Mouse (Mus musculus) adipocyte (in vitro differentiated cells): ENCODE results near the gene Lsr.

Experiments
- DNase-seq: peaks from one replicate; pipeline ENCODE4 v3.0.0-alpha.2; 2016; ENCODE audit warnings: low spot score

Gene Lsr

DNA sequence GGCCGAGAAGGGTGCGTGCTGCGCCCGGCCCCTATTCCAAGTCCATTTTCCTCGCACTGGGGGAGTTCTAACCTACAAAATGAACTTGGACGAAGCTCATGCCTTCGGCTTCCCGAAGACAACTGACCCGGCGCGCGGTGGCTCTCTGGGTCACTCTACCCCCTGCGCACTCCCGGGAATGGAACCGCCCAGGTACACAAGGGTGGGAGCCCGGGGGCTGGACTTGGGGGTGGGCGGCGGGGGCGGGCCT is at the start of gene Lsr:
TSS of gene Lsr (minus strand) at position 214 of the 250 bp plus-strand sequence.
- DNase-seq: no peak

DNA sequence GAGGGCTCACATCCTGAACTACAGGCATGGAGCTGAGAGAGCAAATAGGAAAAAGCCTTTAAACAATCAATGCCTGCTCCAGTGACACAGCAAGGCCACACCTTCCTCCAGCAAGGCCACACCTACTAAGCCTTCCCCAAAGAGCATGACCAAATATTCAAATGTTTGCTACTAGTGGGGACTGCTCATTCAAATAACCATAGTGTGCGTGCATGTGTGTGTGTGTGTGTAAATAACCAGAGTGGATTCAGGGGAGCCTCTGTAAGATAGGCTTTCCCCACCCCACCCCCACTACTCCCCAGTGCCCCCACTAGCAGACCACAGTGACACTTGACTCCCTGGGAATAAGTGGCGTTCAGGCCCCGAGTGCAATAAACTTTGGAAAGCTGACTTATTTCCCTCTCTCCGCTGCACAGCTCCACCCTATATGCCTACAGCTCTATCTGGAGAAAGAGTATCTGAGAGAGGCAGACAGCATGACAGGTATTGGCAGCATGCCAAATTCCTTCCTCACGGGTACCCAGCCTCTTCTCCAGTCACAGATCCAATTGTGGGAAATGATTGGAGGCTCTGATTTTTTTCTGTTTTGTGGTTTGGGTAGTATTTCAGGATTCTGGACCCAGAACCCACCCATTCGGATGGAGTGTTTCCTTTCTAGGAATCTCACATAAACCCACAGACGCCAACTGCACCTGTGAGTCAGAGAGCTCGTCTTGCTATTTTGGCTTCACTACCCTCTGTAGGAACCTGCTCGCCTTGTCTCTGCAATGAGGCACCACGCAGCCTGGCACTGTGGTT is 44.0 kb upstream of the Lsr start:
- DNase-seq: no peak

DNA sequence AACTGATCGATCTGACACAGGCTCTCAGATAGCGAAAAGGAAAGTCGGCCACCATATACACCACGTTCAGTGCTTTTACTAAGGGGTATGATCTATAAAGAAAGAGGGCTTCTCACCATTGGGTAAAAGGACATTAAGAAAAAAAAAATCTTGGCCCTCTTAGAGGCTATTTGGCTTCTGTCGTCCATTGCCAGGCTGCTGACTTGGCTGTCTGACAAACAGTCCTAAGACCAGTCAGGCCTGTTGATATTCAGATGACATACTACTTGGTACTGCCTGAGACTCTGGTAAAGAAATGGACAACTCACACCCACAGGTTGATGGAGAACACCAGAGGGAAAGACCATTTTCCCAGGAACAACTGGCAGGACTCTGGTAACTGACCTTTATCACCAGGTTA is 39.7 kb upstream of the Lsr start:
- DNase-seq: peak; percentile 66

DNA sequence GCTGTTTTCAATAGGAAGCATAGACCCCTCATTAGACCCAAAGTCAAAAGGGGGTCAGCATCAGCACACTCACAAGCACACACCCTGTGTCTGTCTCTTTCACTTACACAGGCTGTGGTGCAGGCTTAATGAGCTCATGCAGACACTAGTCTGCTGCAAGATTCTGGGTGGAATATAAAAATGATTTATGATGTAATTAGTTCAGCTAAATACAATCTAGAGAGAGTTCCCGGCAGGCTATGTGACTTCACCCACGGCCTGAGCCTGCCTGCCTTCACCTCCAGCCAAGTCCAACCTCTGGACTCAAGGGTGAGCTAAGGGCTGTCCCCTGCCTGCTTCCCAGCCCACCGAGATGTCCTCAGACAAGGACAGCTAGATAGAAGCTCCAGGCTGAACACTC is 35.6 kb upstream of the Lsr start:
- no peak for DNase-seq

DNA sequence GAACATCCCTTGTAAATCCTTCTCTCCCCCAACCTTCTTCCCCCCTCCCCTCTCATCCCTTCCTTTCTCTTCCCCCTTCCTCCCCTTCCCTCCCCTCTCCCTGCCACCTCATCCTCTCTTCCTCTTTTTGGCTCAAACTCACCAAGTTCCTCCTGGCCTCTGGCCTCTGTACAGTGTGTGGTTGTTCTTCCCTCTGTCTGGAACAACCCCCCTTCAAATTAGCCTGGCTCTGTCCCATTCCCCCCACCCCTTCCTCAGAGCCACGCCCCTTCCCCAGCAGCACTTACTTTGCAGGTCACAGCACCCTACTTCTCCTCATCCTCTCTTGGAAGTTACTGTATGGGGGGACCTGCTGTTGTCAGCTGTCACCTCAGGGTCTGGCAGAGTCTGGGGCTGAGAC is 34.9 kb upstream of the Lsr start:
- no peak for DNase-seq

DNA sequence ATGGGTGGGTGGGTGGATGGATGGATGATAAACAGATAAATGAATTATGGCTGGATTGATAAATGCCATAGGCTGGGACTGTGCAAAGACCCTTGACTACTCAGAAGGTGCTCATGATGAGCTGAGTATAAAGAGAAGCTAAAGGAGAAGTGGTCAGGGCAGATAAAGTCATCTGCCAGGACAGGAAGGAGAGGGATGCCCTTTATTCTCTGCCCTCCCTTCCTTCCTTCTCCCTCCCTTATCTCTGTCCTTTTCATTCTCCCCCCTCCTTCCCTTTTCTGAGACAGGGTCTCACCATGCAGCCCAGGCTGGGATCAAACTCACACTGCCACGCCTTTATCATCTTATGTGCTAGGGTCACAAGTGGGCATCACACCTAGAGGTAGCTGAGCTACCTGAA is 34.5 kb upstream of the Lsr start:
- no peak for DNase-seq

DNA sequence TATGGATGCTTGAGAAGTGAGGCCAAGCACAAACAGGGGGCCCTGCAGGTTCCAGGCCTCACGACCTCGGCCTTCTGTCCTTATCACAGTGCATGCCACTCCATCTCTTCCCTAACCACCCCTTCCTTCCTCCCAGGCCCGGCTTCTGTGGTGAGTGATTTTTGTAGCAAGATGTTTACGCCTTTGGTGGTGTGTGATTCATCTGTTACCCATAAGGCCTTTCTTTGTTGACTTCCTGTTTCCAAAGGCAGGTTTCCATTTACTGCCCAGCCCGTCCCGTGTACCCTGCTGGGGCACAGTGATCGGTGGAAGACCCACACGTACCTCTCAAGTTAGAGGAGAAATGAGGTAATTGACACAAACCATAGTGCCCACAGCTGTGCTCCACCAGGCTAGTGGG is 29.4 kb upstream of the Lsr start:
- no peak for DNase-seq

DNA sequence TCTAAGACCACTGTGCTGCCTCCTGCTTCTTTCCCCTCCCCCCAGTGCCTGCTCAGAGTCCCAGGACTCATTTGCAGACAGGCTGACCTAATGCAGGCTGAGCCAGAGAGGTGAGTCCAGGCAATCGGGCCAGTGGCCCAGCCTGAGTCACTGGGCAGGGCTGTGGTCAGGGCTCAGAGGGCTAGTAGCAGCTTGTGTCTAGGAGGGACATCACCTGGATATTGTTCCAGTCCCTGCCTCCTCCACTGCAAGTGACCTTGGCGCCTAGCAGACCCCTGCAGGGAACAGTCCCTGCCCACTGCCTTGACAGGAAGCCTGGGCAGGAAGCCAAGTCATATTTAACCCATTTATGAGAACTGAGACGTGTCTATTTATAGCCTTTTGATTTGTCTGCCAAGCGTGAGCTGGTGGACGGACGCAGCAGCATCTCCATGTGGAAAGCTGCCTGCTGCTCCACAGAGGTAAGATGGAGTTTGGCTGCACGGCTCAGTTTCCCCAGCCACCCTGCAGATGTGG is 27.3 kb upstream of the Lsr start:
- DNase-seq: peak; percentile 39

DNA sequence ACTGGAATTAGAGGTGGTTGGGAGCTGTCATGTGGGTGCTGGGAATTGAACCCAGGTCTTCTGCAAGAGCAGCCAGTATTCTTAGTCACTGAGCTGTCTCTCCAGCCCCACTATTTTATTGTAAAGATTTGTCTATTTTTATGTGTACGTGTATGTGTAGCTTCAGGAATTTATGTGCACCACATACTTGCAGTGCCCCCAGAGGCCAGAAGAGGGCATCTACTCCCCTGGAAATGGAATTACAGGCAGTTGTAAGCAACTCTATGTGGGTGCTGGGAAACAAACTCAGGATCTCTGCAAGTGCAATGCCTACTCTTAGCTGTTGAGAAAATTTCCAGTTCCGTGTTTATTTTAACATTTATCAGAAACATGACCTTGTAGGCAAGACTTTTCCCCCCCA is 23.2 kb upstream of the Lsr start:
- DNase-seq: no peak

DNA sequence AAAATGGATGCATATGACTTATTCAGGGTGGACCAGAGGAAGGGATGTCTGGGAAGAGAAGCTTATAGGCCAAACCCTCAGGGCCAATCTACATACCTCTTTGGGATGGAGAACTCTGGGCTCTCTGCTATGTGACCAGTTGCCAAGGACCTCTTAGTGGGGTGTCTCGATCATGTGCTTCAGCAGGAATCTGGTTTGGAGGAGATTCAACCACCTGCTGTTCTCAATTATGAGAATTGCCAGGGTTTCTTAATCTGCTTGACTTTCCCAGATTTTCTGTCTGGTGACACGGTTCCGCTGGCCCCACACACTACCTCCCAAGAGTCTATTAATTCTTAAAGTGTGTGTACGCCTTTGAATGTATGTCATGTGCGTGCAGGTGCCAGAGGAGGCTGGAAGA is 20.7 kb upstream of the Lsr start:
- DNase-seq: no peak

DNA sequence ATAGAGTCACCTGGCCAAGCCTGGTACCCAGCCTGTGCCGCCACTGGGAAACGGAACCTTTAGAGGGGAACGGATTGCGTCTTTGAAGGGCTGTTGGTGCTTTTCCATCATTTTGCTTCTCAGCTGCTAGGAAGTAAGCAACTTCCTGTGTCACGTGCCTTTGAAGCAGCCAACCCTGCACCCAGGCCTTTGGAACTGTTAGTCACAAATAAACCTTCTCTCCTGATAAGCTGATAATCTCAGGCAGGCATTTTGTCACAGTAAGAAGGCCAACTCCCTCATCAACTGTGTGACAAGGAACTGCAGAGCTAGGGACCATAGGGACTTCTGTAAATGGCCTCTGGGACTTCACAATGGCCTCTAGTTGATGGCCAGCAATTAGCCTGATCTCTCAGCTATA is 18.9 kb upstream of the Lsr start:
- no peak for DNase-seq

DNA sequence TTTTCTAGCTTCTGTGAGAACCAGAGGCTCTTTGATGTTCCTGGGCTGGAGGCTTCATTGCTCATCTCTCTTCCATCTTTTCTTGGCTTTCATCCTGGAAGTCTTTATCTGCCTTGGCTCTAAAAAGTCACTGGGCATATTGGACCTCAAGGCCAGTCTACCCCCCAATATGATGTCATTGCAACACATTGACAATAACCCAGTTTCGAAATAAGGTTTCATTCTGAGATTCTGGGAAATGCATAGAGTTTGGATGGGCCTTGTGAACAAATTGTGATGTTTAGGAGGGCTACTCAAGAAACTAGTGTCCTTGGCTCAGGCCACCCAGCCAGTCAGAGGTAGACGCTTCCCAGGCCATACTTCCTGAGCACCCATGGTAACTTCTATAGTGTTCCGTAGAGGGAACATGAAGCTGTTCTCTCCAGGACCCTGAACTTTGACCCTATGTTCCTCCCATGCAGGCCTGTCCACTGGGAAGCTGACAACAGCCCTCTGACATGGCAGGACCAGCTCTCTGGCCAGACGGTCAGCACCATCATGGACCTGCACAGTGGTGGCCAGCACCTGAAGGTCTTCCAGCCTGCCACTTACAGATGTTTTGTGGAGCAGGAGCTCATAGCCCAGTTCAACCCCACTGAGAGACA is 15.4 kb upstream of the Lsr start:
- no peak for DNase-seq

DNA sequence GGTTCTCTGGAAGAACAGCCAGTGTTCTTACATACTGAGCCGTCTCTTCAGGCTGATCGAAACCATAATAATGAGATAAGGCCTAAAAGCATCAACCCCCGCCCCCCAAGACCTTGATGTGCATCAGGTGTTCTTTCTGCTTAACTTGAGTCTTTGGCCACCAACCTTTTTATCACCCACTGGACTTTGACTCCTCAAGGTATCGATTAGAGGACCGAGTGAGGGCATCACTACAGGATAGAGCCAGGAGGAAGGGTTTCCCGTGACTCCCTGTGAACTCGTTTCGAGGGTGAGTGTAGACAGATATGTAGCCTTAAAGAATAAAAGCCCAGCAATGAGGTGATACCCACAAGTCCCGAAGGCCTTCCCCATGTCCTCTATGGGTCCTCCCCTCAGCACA is 12.1 kb upstream of the Lsr start:
- DNase-seq: no peak

DNA sequence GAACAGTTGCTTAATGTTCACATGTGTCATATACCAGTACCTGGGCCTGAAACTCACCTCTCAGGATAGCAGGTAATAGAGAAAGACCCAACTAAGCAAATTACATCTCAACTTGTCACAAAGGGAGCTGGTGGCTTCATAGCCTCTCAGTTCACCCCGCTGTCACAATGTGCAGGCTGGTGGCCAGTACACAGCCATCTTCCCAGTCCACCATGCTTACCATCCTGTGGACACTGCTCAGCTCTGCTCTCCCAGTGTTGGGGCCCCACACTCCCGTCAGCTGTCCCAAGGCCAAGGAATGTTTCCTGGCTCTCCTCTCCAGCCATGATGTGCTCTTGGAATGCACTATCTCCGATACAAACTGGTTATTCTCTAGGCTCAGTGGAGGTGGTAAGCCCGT is 8.4 kb upstream of the Lsr start:
- DNase-seq: no peak

DNA sequence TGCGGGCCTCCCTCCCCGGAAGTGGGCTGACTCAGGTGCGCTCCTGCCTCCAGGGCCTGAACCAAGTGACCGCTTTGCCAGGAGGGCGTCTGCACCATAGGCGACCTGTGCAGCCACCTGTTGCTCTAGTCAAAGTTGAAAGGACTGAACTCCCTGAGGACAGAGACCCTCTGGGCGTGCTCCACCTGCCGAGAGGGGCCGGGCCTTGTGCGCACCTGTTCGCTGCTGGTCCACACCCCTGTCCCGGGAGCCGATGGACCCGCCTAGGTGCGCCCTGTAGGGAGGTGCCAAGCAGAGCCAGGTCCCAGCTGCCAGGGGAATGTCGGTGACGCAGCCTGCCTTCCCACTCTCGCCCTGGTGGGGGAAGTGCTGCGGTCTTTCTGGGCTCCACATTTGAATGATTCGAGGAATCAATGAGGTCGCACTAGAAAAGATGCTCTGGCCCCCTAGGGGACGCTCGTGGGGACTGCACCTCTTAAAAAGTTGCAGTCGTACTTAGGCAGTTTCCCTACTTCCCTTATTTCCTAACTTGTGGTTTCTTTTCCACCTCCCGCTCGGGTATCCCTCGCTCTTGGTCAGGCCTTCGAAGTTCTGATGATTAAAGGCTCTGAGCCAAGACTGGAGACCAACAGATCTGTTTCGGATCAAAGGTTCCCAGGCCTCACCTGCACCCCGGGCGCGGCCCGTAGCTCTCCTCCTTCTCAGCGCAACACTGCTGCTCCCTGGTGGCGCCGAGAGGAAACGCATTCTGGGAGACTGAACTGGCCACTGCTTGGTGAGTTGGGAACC is 431 bp upstream of the Lsr start, which contains the start of gene Fam187b:
TSS of gene Fam187b (plus strand) at position 290 of the 789 bp plus-strand sequence.
- DNase-seq: peak; percentile 73

DNA sequence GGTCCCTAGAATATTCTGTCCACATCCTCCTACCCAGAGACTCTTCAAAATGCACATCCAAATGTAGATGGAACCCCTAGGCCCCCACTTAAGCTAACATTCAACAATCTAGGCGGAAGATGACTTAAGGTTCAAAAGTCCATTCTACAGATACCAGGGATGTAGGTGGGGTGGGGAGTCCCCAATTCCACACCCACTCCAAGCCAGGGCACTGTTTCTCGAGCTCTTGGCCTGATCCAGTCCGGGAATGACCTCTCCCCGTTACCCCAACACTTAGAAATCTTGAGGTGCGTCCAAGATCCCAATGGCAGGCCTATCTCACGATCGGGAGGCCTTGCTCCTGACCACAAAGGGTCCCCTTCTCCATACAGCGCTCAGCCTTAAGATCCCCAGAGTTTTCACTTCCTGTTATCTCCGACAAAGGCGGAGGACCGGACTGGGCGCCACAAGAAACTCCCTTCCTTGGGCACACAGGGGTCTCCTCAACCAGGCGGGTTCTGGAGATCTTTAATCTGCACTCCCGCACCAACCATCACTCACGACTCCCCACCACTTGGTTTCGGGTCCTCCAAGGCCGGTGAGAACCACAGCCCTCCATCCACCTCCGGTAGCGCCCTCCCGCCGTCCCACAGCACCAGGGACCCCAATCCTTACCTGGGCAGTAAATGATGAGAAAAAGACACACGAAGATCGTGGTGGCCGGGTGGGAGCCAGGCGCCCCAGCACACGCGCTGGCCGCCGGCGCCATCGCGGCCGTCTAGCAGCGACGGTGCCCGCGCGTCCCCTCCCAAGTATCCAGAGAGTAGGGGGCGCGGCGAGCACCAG is 626 bp downstream of the Lsr start:
- DNase-seq: no peak

DNA sequence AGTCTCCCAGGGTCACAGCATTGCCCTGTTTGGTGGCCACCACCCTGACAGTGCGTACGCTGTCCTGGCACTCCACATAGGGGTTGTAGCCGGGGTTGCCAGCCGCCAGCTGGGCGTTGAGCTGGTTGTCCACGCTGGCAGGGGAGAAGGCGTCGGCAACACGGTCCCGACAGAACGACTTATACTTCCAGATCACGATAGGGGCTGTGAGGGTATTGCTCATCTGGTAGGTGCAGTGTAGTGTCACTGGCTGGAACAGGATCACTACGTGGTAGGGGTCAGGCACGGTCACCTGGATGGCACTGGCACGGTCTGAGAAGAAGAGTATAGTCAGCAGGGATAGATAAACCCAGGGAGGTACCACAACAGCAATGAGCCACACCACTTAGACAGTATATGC is 1.4 kb downstream of the Lsr start:
- DNase-seq: no peak

DNA sequence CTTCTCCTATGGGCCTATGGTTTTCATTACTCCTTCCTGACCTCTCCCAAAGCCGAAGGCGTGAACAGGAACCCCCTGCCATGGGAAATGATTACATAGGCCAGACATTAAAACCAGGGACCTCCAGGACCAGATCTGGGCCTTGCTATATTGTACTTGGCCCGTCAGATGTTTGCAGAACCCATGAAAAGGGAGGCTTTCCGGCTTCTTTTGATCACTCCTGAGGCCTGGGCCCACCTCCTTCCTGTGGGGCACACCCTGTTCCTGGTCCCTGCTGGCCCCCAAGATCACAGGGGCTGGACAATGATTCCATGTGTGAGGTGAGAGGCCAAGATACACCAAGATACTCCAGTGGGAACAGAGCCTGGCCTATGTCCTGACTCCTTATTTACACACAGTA is 4.1 kb downstream of the Lsr start:
- no peak for DNase-seq

DNA sequence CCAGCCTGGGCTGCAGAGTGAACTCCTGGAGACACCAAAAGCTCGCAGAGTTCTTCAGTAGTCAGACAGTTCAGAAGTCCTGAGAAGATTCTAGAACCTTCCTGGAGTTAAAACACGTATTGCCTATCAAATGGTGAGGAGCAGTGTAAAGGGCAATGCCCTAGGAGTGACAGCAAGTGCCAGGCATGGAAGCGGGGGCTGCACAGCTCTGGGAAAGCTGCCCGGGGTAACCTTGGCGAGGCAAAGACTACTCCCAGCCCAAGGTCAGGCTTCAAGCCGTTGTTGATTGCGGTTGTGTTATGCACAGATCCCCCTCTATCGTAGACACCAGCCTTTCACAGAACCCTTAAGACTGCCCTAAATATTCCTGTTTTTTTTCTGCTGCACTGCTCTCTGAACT is 4.7 kb downstream of the Lsr start:
- no peak for DNase-seq

DNA sequence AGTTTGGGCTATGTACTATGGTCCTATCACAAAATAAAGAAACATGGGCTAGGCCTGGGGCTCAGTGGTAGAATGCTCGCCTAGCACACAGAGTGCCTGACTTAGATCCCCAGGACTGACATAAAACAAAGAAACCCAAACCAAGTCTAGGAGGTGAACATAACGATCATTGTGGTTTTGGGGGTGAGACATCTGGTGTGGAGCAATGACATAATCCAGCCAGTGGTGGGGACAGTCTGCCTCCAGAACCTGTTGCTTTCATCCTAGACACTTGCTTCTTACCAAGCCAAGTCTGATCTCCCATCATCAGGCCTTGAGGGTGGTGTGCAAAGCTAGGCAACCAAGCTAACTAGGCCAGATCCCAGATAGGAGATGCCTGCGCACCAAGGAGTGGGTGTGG is 6.6 kb downstream of the Lsr start:
- DNase-seq: no peak

DNA sequence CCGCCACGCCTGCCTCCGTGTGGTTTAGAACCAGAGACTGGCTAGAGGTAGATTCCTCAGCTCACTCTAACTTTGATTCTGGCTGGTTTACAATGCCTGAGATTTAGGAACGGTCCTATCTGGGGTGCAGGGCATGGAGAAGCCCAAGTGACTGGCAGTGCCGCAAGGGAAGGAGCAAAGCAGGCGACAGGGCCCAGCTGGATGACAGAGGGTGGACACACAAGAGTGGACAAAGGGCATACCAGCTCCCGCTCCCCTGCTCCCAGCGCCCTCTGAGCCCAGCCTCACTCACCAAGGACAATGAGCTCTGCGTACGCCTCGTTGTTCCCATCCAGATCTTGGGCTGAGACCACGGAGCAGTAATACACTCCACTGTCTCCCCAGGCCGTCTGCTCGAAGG is 7.6 kb downstream of the Lsr start:
- no peak for DNase-seq

DNA sequence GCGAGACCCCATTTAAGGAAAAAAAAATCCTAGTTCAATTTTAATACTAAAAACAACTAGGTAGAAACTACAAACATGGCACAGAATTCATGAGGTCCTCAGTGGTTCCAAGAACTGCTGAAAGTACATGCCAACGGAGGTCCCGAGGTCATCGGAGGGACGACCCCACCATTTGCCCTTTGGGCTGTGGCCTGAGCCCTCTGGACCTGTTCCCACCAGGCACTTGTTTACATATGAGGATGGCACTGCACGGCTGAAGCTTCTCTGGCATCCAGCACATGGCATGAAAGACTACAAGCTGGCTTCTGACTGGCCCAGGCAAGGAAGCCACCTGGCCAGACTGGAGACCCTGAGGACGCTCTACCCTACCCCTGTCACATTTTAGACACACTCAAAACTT is 8.9 kb downstream of the Lsr start:
- DNase-seq: no peak
